Mouse (Mus musculus): ENCODE data around the gene Gxylt1.

- no peak for TF ChIP-seq POLR2A (IDR thresholded peaks at IDR 0.05; ENCODE audit: control insufficient read depth, low read depth, low read length)
- no peak for TF ChIP-seq CTCF (IDR thresholded peaks at IDR 0.05; ENCODE audit: control insufficient read depth, insufficient read depth, insufficient replicate concordance, low read depth, low read length)
These were observed 2.0 kb downstream of the Gxylt1 start for GRCm38 (mm10) chr15:93272948-93273347.
